Mouse (Mus musculus): ENCODE measurements around the gene Syvn1. TPM values are rescaled to one million over a fixed set of nuclear protein-coding genes. Genes with fewer than 3 reads are reported as not detected.

The Syvn1 gene
- polyA plus RNA-seq, 1 experiment from 2014 or later: 28.4 TPM

- 16% methylated on average over 6 of the region's 6 CpGs for WGBS
- no peak overlapping the region for H3K27ac ChIP-seq
- no peak overlapping the region for H3K4me3 ChIP-seq
- peaks cover 19% of the 10 kb centered on the region; the same call in 1 of the 2 replicates for H3K36me3 ChIP-seq
- no peaks in the 10 kb centered on the region for H3K27me3 ChIP-seq
- H3K4me1 ChIP-seq: peaks cover 7% of the 10 kb centered on the region; the same call in 1 of the 2 replicates
- no peak overlapping the region for H3K4me2 ChIP-seq
- no peak for ATAC-seq (ENCODE audit: insufficient number of reproducible peaks, insufficient read depth, low FRiP score, low TSS enrichment, low read depth)
- H3K9me3 ChIP-seq: no peaks in the 10 kb centered on the region
- H3K9ac ChIP-seq: no peak overlapping the region
These were observed 54.8 kb downstream of the Syvn1 start for GRCm38 (mm10) chr19:6101186-6101585.

- Histone ChIP-seq H3K4me1 (peaks cover 7% of the 10 kb centered on the region; the same call in 1 of the 2 replicates), H3K9ac (no peak overlapping the region), H3K27ac (no peak overlapping the region), H3K27me3 (no peaks in the 10 kb centered on the region), H3K36me3 (peaks cover 13% of the 10 kb centered on the region; the same call in 1 of the 2 replicates), H3K4me3 (no peak overlapping the region), H3K4me2 (no peak overlapping the region), H3K9me3 (no peaks in the 10 kb centered on the region)
- ATAC-seq (ENCODE audit: insufficient number of reproducible peaks, insufficient read depth, low FRiP score, low TSS enrichment, low read depth): peak; percentile 68; the same call in 1 of the 2 replicates
- WGBS: 78% methylated on average over 6 of the region's 6 CpGs
These were observed 55.9 kb downstream of the Syvn1 start for GRCm38 (mm10) chr19:6102169-6102853.

Small RNA genes within 50 kb of the gene (microRNA-seq; reads per million reads assigned to microRNA genes)
- 0.92 reads per million for gene Mir6988

Other genes with a start within 250 kb of the Syvn1 start
- gene Frmd8, start 171.3 kb upstream of the Syvn1 start, polyA plus RNA-seq (2015; fragmentation: Nextera tagmentation; extraction: Ambion mirVana): 30.6 and 34.0 TPM in 2 replicates
- gene Slc25a45, start 168.8 kb upstream of the Syvn1 start, polyA plus RNA-seq (2015; fragmentation: Nextera tagmentation; extraction: Ambion mirVana): 3.1 and 4.5 TPM in 2 replicates
- 3.8 and 4.7 TPM in 2 replicates for gene Tigd3, start 152.4 kb upstream of the Syvn1 start, polyA plus RNA-seq (2015; fragmentation: Nextera tagmentation; extraction: Ambion mirVana)
- 164 and 179 TPM in 2 replicates for gene Dpf2, start 133.6 kb upstream of the Syvn1 start, polyA plus RNA-seq (2015; fragmentation: Nextera tagmentation; extraction: Ambion mirVana)
- 4.7 TPM in 2 replicates for gene Cdc42ep2, start 121.8 kb upstream of the Syvn1 start, polyA plus RNA-seq (2015; fragmentation: Nextera tagmentation; extraction: Ambion mirVana)
- 74.5 and 79.5 TPM in 2 replicates for gene Pola2, start 82.4 kb upstream of the Syvn1 start, polyA plus RNA-seq (2015; fragmentation: Nextera tagmentation; extraction: Ambion mirVana)
- not detected in 2 replicates for gene Slc22a20, start 60.4 kb upstream of the Syvn1 start, polyA plus RNA-seq (2015; fragmentation: Nextera tagmentation; extraction: Ambion mirVana)
- 8.1 and 10.3 TPM in 2 replicates for gene Capn1, start 30.7 kb upstream of the Syvn1 start, polyA plus RNA-seq (2015; fragmentation: Nextera tagmentation; extraction: Ambion mirVana)
- 79.5 and 80.4 TPM in 2 replicates for gene Mrpl49, start 11.2 kb downstream of the Syvn1 start, polyA plus RNA-seq (2015; fragmentation: Nextera tagmentation; extraction: Ambion mirVana)
- gene Fau, start 11.3 kb downstream of the Syvn1 start, polyA plus RNA-seq (2015; fragmentation: Nextera tagmentation; extraction: Ambion mirVana): 714 and 858 TPM in 2 replicates
- 33.2 TPM in 2 replicates for gene Znhit2, start 14.6 kb downstream of the Syvn1 start, polyA plus RNA-seq (2015; fragmentation: Nextera tagmentation; extraction: Ambion mirVana)
- gene Tm7sf2, start 21.8 kb downstream of the Syvn1 start, polyA plus RNA-seq (2015; fragmentation: Nextera tagmentation; extraction: Ambion mirVana): 21.7 and 22.0 TPM in 2 replicates
- 66.6 and 74.4 TPM in 2 replicates for gene Vps51, start 30.7 kb downstream of the Syvn1 start, polyA plus RNA-seq (2015; fragmentation: Nextera tagmentation; extraction: Ambion mirVana)
- gene Tmem262, start 33.5 kb downstream of the Syvn1 start, polyA plus RNA-seq (2015; fragmentation: Nextera tagmentation; extraction: Ambion mirVana): not detected in 2 replicates
- gene Gm28374, start 35.7 kb downstream of the Syvn1 start, polyA plus RNA-seq (2015; fragmentation: Nextera tagmentation; extraction: Ambion mirVana): 1.6 and 2.1 TPM in 2 replicates
- gene Zfpl1, start 38.4 kb downstream of the Syvn1 start, polyA plus RNA-seq (2015; fragmentation: Nextera tagmentation; extraction: Ambion mirVana): 79.1 and 81.3 TPM in 2 replicates
- gene Cdca5, start 38.4 kb downstream of the Syvn1 start, polyA plus RNA-seq (2015; fragmentation: Nextera tagmentation; extraction: Ambion mirVana): 37.0 and 39.6 TPM in 2 replicates
- 0.34 and 0.54 TPM in 2 replicates for gene AC131692.1, start 47.8 kb downstream of the Syvn1 start, polyA plus RNA-seq (2015; fragmentation: Nextera tagmentation; extraction: Ambion mirVana)
- gene Naaladl1, start 59.2 kb downstream of the Syvn1 start, polyA plus RNA-seq (2015; fragmentation: Nextera tagmentation; extraction: Ambion mirVana): 0.55 and 5.5 TPM in 2 replicates
- gene Sac3d1, start 72.1 kb downstream of the Syvn1 start, polyA plus RNA-seq (2015; fragmentation: Nextera tagmentation; extraction: Ambion mirVana): 45.9 and 49.6 TPM in 2 replicates
- 38.0 and 38.3 TPM in 2 replicates for gene Snx15, start 81.7 kb downstream of the Syvn1 start, polyA plus RNA-seq (2015; fragmentation: Nextera tagmentation; extraction: Ambion mirVana)
- gene Batf2, start 94.4 kb downstream of the Syvn1 start, polyA plus RNA-seq (2015; fragmentation: Nextera tagmentation; extraction: Ambion mirVana): 0.23 TPM in 1 of 2 replicates, not detected in the other
- gene Arl2, start 95.0 kb downstream of the Syvn1 start, polyA plus RNA-seq (2015; fragmentation: Nextera tagmentation; extraction: Ambion mirVana): 106 and 110 TPM in 2 replicates
- gene Majin, start 137.8 kb downstream of the Syvn1 start, polyA plus RNA-seq (2015; fragmentation: Nextera tagmentation; extraction: Ambion mirVana): not detected in 2 replicates
- 3.3 and 3.8 TPM in 2 replicates for gene Gpha2, start 179.8 kb downstream of the Syvn1 start, polyA plus RNA-seq (2015; fragmentation: Nextera tagmentation; extraction: Ambion mirVana)
- gene Ppp2r5b, start 189.3 kb downstream of the Syvn1 start, polyA plus RNA-seq (2015; fragmentation: Nextera tagmentation; extraction: Ambion mirVana): 26.6 and 27.9 TPM in 2 replicates
- gene Atg2a, start 195.1 kb downstream of the Syvn1 start, polyA plus RNA-seq (2015; fragmentation: Nextera tagmentation; extraction: Ambion mirVana): 10.3 and 10.5 TPM in 2 replicates
- 64.7 and 68.9 TPM in 2 replicates for gene Ehd1, start 230.1 kb downstream of the Syvn1 start, polyA plus RNA-seq (2015; fragmentation: Nextera tagmentation; extraction: Ambion mirVana)

All from embryonic facial prominence, embryonic 13.5 days (tissue).